Mouse (Mus musculus) myocyte (in vitro differentiated cells): ENCODE measurements at regions not wholly inside any gene's neighbourhood (a gene's known extent, or its start where the extent isn't known, plus 50 kb on each side); places are given as distances from the start of the nearest gene placed in this dataset.

Experiments used
- MYOD1 ChIP-seq, 3 experiments: IDR thresholded peaks; one replicate each; pipeline ENCODE4 v1.6.1; 2011; ENCODE audit warnings: control low read depth in 2 of 3, low read depth in 2 of 3, mild to moderate bottlenecking in 2 of 3, moderate library complexity in 1 of 3; ENCODE audit not compliant: insufficient read length in 2 of 3, control insufficient read depth in 1 of 3
- MYOG ChIP-seq, 3 experiments: IDR thresholded peaks; one replicate each; pipeline ENCODE4 v1.6.1; 2011; ENCODE audit warnings: control low read depth in 2 of 3, low read depth in 2 of 3, mild to moderate bottlenecking in 2 of 3; ENCODE audit not compliant: insufficient read length in 2 of 3, control insufficient read depth in 1 of 3, insufficient read depth in 1 of 3
- POLR2A ChIP-seq: IDR thresholded peaks from one replicate; pipeline ENCODE4 v1.6.1; 2011; ENCODE audit warnings: low read depth, mild to moderate bottlenecking, control low read depth, moderate library complexity; ENCODE audit not compliant: insufficient read length

GRCm38 (mm10) chr14:37477599-37477998 is 342.5 kb upstream of the Ghitm start:
- TF ChIP-seq POLR2A (no peak), MYOD1 (IDR thresholded peaks at IDR 0.05; ENCODE audit: control insufficient read depth in 1 of 3, insufficient read length in 2 of 3, low read depth in 2 of 3) (no peak), MYOG (IDR thresholded peaks at IDR 0.05; ENCODE audit: control insufficient read depth in 1 of 3, insufficient read depth in 1 of 3, insufficient read length in 2 of 3, low read depth in 2 of 3) (no peak)
